Mouse (Mus musculus) spleen, postnatal 10 days (tissue): ENCODE results near the gene Mfap3.
A peak's percentile ranks its signal among the peaks of the same experiment; 100 is the strongest.

ENCODE experiments used
- DNase-seq, 2 experiments: peaks; one replicate each; pipeline ENCODE4 v3.0.0; 2021 to 2022; ENCODE audit warnings: low spot score in 2 of 2

The Mfap3 gene

GRCm38 (mm10) chr11:57518091-57518750 is at the start of gene Mfap3, which contains the start of gene Fam114a2:
Gene Mfap3, plus strand, starts transcription at chr11:57518664.
Gene Fam114a2, minus strand, starts transcription at chr11:57518617.
- peak; percentile 90 to 97 for DNase-seq

GRCm38 (mm10) chr11:57468706-57469105 is 49.8 kb upstream of the Mfap3 start:
- no peak for DNase-seq

- DNase-seq = no peak
Observed at GRCm38 (mm10) chr11:57470056-57470455, 48.4 kb upstream of the Mfap3 start.

GRCm38 (mm10) chr11:57470979-57471378 is 47.5 kb upstream of the Mfap3 start:
- DNase-seq = no peak

GRCm38 (mm10) chr11:57474296-57474941 is 44.0 kb upstream of the Mfap3 start:
- DNase-seq = no peak

GRCm38 (mm10) chr11:57475119-57475518 is 43.3 kb upstream of the Mfap3 start:
- DNase-seq = peak; percentile 15 to 62

- DNase-seq = no peak
Observed at GRCm38 (mm10) chr11:57478077-57478476, 40.4 kb upstream of the Mfap3 start.

GRCm38 (mm10) chr11:57488436-57488835 is 30.0 kb upstream of the Mfap3 start:
- DNase-seq = no peak

GRCm38 (mm10) chr11:57496462-57497039 is 21.9 kb upstream of the Mfap3 start:
- DNase-seq = no peak

GRCm38 (mm10) chr11:57497701-57498100 is 20.8 kb upstream of the Mfap3 start:
- DNase-seq = no peak

GRCm38 (mm10) chr11:57498215-57498614 is 20.2 kb upstream of the Mfap3 start:
- DNase-seq = no peak

- DNase-seq = no peak
Observed at GRCm38 (mm10) chr11:57503155-57503554, 15.3 kb upstream of the Mfap3 start.

- no peak for DNase-seq
Observed at GRCm38 (mm10) chr11:57506899-57507298, 11.6 kb upstream of the Mfap3 start.

GRCm38 (mm10) chr11:57515218-57515617 is 3.2 kb upstream of the Mfap3 start:
- DNase-seq = no peak

- no peak for DNase-seq
Observed at GRCm38 (mm10) chr11:57516946-57517441, 1.5 kb upstream of the Mfap3 start.

- no peak for DNase-seq
Observed at GRCm38 (mm10) chr11:57518751-57519148, 286 bp downstream of the Mfap3 start.

- no peak for DNase-seq
Observed at GRCm38 (mm10) chr11:57519304-57519703, 840 bp downstream of the Mfap3 start.

- no peak for DNase-seq
Observed at GRCm38 (mm10) chr11:57521206-57521605, 2.7 kb downstream of the Mfap3 start.

GRCm38 (mm10) chr11:57522046-57522445 is 3.6 kb downstream of the Mfap3 start:
- no peak for DNase-seq

- DNase-seq = no peak
Observed at GRCm38 (mm10) chr11:57523418-57523817, 5.0 kb downstream of the Mfap3 start.

GRCm38 (mm10) chr11:57524597-57524996 is 6.1 kb downstream of the Mfap3 start:
- no peak for DNase-seq

- no peak for DNase-seq
Observed at GRCm38 (mm10) chr11:57525900-57526299, 7.4 kb downstream of the Mfap3 start.

GRCm38 (mm10) chr11:57527506-57527905 is 9.0 kb downstream of the Mfap3 start:
- no peak for DNase-seq
